Mouse (Mus musculus) liver, embryonic 12.5 days (tissue): ENCODE results near the gene Pcolce. TPM values are rescaled to one million over a fixed set of nuclear protein-coding genes. Genes with fewer than 3 reads are reported as not detected.

Experiments used
- ATAC-seq: fragments of 200-750 bp; cut with Nextera tagmentation; 2 replicates; pipeline ENCODE4 v1.8.0; 2017; ENCODE audit warnings: moderate number of reproducible peaks, mild to moderate bottlenecking, moderate library complexity
- H3K27ac ChIP-seq: fragments of 300-500 bp; sonication (generic); 2 replicates; pipeline ENCODE4 v1.5.1; 2016; ENCODE audit warnings: mild to moderate bottlenecking
- H3K27me3 ChIP-seq: fragments of 300-500 bp; sonication (generic); replicated peaks from 2 replicates; pipeline ENCODE4 v1.6.1; 2016; ENCODE audit warnings: mild to moderate bottlenecking, moderate library complexity
- H3K36me3 ChIP-seq: fragments of 300-500 bp; sonication (generic); 2 replicates; pipeline ENCODE4 v1.6.1; 2016; ENCODE audit warnings: mild to moderate bottlenecking, moderate library complexity
- H3K4me1 ChIP-seq: fragments of 300-500 bp; sonication (generic); 2 replicates; pipeline ENCODE4 v1.6.1; 2016
- H3K4me2 ChIP-seq: fragments of 300-500 bp; sonication (generic); 2 replicates; pipeline ENCODE4 v1.6.1; 2016; ENCODE audit warnings: mild to moderate bottlenecking, moderate library complexity
- H3K4me3 ChIP-seq: fragments of 300-500 bp; sonication (generic); 2 replicates; pipeline ENCODE4 v1.5.1; 2016; ENCODE audit warnings: mild to moderate bottlenecking, moderate library complexity
- H3K9ac ChIP-seq: fragments of 300-500 bp; sonication (generic); 2 replicates; pipeline ENCODE4 v1.6.1; 2016; ENCODE audit warnings: mild to moderate bottlenecking, moderate library complexity
- H3K9me3 ChIP-seq: fragments of 300-500 bp; sonication (generic); replicated peaks from 2 replicates; pipeline ENCODE4 v1.6.1; 2016; ENCODE audit warnings: mild to moderate bottlenecking, moderate library complexity
- WGBS: fragments of 180-500 bp; shearing (Covaris S2); methylation state at CpG from one replicate; pipeline ENCODE4 v1.1.7; 2016; ENCODE audit not compliant: insufficient replicate concordance; 5-methylcytosine and 5-hydroxymethylcytosine counted together
- polyA plus RNA-seq: library from polyadenylated mRNA; unstranded; fragments of >200 nt; fragmentation: Nextera tagmentation; extraction: Ambion mirVana; gene quantifications from 2 replicates; pipeline ENCODE4 v1.2.1, GENCODE M21; 2016

The Pcolce gene
- polyA plus RNA-seq, 1 experiment from 2014 or later, result 22.1 TPM

DNA sequence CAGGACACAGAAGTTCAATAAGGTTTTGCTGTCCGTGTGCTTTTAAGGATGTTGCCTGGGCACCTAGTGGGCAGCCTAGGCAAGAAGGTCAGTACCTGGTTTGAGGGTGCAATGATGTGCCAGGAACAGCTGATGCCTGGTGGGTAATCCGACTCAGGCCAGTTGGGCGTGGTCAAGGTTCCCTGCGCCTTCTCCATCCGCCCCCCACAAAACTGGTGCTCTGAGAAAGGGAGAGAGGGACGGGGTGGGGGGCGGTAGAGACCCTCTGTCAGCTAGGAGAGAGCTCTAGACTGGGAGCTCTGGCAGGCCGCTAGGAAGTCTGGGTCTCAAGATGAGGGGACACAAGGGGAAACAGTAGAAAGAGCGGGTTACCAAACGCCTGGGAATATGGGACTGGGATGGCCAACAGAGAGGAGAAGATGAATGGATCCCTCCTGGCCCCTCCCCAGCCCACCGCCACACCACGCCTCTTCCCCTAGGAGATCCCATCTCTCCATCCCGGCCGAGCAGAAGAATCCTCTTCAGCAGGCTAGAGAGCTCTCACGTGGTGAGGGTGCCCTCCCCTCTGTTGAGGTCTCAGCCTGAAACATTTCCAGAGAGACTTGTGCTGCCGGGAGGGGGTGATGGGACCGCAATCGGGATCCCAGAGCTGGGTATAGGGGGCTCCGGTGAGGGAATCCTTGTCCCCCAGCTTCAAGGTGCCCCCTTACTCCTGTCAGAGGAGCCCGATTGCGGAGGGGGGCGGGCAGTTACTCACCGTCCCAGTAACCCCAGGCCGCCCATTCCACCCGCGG lies 5.5 kb downstream of the Pcolce start:
- H3K27me3 ChIP-seq, result peaks cover 30% of the 10 kb centered on the region
- peaks cover 76% of the 10 kb centered on the region for H3K4me1 ChIP-seq
- no peak overlapping the region for H3K27ac ChIP-seq
- no peak overlapping the region for H3K9ac ChIP-seq
- H3K4me3 ChIP-seq, result no peak overlapping the region
- H3K9me3 ChIP-seq, result no peaks in the 10 kb centered on the region
- peaks cover 20% of the 10 kb centered on the region for H3K36me3 ChIP-seq
- 33% methylated on average over 26 of the region's 26 CpGs for WGBS
- ATAC-seq, result no peak
- H3K4me2 ChIP-seq, result peak overlapping the region; percentile 4

DNA sequence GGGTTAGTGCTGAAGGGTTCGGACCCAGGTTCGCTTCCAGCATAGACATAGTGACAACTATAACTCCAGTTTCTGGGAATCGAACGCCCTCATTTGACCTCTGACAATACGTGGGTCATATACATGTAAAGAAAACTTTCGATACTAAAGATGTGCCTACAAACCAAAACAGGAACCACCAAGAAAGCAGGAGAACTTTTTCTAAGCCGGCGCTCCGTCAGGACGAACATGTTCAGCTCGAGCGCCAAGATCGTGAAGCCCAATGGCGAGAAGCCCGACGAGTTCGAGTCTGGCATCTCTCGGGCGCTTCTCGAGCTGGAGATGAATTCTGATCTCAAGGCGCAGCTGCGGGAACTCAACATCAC lies 12.2 kb downstream of the Pcolce start:
- Histone ChIP-seq H3K9me3 (no peaks in the 10 kb centered on the region), H3K9ac (peak overlapping the region; percentile 73), H3K27me3 (no peaks in the 10 kb centered on the region), H3K27ac (peak overlapping the region; percentile 94), H3K4me3 (peak overlapping the region; percentile 78), H3K4me1 (peaks cover 87% of the 10 kb centered on the region), H3K4me2 (peak overlapping the region; percentile 96), H3K36me3 (peaks cover 24% of the 10 kb centered on the region)
- under 1% methylated on average over 22 of the region's 22 CpGs for WGBS
- no peak for ATAC-seq

DNA sequence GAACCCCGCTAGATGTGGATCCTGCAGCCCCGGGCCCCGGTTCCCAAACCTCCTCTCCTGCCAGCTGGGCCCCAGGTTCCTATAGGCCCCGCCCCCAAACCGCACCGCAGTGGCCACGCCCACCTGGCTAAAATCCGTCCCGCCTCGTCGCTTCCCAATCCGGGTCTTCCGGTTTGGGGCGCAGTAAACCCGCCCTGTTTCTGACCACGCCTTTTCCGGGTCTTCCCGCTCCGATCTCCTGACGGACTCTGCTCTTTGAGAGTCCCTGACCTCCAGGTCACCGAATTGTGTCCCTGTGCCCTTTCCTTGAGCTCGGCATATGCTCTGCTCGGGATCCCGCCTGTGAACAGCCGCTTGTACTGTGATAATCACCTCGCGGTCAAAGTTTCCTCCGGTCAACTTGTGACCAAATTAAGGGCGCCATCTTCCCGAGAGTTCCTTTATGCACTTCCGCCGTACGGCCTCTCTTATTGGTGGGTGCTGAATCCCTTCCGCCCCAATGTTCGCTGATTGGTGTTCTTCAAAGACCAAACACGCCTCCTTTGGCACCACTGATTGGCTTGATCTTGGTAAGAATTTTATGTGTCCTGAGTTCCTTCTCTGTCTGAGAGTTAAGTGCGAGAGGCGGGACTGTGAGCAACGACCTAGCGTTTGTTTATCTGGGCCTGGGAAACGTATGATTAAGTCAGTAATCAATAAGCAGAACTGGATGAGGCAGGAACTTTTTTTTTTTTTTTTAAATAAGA lies 12.8 kb downstream of the Pcolce start, which contains the start of gene Mospd3:
Gene Mospd3, minus strand, starts transcription at position 440 of the 746 bp plus-strand sequence.
- Histone ChIP-seq H3K4me3 (peak within 1 kb of the TSS; percentile 78), H3K27me3 (no peaks in the 10 kb centered on the region), H3K36me3 (peaks cover 20% of the 10 kb centered on the region), H3K27ac (peak within 1 kb of the TSS; percentile 94), H3K4me2 (peak within 1 kb of the TSS; percentile 96), H3K4me1 (peaks cover 83% of the 10 kb centered on the region), H3K9ac (peak within 1 kb of the TSS; percentile 85), H3K9me3 (no peaks in the 10 kb centered on the region)
- under 1% methylated on average over 41 of the region's 41 CpGs for WGBS
- peak; percentile 94 for ATAC-seq

DNA sequence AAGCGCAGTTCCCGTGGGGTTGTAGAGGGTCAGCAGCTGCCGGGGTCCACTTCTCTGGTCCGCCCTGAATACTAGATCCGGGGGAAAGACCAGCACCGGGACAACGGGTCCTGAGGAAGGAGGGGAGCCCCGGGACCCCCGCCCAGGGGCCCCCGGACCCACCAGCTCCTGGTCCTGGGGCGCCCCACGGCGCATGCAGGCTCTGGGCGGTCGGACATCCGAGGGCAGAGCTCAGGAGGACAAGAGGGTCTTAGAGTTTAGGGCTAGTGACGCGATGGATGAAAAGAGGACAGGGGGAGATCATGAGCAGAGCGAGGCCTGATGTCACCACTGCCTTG lies 13.3 kb downstream of the Pcolce start:
- peak; percentile 52 for ATAC-seq
- Histone ChIP-seq H3K27me3 (no peaks in the 10 kb centered on the region), H3K27ac (peak overlapping the region; percentile 79), H3K9ac (peak overlapping the region; percentile 85), H3K4me2 (peak overlapping the region; percentile 96), H3K4me1 (peaks cover 78% of the 10 kb centered on the region), H3K36me3 (peaks cover 16% of the 10 kb centered on the region), H3K4me3 (peak overlapping the region; percentile 78), H3K9me3 (no peaks in the 10 kb centered on the region)
- WGBS, result 2% methylated on average over 19 of the region's 19 CpGs

DNA sequence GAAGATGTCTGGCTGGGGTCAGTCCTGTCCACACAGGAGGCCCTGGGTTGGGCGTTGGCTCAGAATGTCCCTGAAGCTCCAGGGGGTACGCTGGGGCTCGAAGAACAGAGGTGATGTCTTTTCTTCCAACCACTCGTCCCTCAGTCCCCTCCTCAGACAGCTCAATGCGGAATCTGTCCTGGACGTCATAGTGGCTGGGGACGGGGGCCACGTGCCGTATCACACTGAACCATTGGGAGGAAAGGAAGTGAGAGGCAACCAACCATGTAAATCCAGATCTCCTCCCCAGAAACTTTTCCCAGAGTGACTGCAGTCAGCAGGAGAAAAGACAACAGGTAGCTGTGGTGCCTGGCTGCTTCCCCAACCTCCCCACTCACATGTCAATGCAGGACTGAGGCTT lies 14.0 kb downstream of the Pcolce start:
- peaks cover 16% of the 10 kb centered on the region for H3K36me3 ChIP-seq
- peaks cover 71% of the 10 kb centered on the region for H3K4me1 ChIP-seq
- no peak for ATAC-seq
- H3K9ac ChIP-seq, result peak overlapping the region; percentile 85
- 37% methylated on average over 9 of the region's 9 CpGs for WGBS
- no peaks in the 10 kb centered on the region for H3K27me3 ChIP-seq
- H3K27ac ChIP-seq, result peak overlapping the region; percentile 79
- peak overlapping the region; percentile 96 for H3K4me2 ChIP-seq
- H3K9me3 ChIP-seq, result no peaks in the 10 kb centered on the region
- peak overlapping the region; percentile 78 for H3K4me3 ChIP-seq

DNA sequence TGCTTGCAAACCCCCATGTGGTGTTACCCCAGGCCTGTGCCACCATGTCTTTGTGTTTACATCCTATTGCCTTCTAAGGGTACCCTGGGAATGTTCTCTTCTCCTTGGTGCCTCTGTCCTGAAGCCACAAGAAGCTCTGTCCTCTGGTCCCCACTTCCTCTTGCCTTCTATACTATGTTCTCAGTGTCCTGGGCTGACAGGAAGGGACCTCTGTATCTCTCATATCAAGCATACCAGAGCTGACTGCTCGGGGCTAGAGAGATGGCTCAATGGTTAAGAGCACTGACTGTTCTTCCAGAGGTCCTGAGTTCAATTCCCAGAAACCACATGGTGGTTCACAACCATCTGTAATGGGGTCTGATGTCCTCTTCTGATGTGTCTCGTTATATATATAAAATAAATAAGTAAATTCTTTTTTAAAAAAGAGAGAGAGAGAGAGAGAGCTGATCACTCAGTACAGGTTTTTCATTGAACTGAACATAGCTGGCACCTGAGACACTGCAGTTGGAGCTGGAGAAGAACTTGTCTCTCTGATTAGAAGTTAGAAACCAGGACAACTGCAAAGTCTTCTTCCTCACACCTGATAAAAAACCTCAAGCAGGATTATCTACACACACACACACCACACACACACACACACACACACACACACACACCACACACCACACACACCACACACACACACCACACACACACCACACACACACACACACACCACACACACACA lies 15.3 kb downstream of the Pcolce start:
- 24% methylated on average over 2 of the region's 2 CpGs for WGBS
- no peaks in the 10 kb centered on the region for H3K9me3 ChIP-seq

DNA sequence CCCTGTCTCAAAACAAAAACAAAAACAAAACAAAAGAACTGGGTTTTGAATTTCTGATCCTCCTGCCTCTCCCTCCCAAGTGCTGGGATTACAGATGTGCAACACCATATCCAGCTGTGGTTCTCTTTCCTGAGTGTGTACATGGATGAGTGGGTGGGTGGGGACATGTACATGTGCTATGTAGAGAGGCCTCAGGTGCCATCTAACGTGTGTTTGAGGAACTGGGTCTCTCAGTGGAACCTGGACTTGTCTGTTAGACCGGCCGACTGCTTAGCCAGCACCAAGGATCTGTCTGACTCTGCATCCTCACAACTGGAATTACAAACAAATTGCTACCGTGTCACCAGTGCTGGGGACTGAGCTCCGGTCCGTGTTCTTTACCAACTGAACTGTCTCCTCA lies 16.0 kb downstream of the Pcolce start:
- WGBS, result 70% methylated on average over 6 of the region's 6 CpGs
- Histone ChIP-seq H3K4me3 (no peak overlapping the region), H3K9me3 (no peaks in the 10 kb centered on the region), H3K36me3 (peaks cover 16% of the 10 kb centered on the region), H3K9ac (no peak overlapping the region), H3K27me3 (no peaks in the 10 kb centered on the region), H3K4me1 (peaks cover 52% of the 10 kb centered on the region), H3K27ac (peak overlapping the region; percentile 76), H3K4me2 (peak overlapping the region; percentile 63)
- ATAC-seq, result no peak

More for the DNA sequence above, 15.3 kb downstream of the Pcolce start:
- H3K4me3 ChIP-seq, result no peak overlapping the region
- H3K36me3 ChIP-seq, result peaks cover 16% of the 10 kb centered on the region
- no peak overlapping the region for H3K9ac ChIP-seq
- no peak for ATAC-seq
- H3K27ac ChIP-seq, result peak overlapping the region; percentile 76
- H3K27me3 ChIP-seq, result no peaks in the 10 kb centered on the region
- H3K4me2 ChIP-seq, result peak overlapping the region; percentile 96
- H3K4me1 ChIP-seq, result peaks cover 58% of the 10 kb centered on the region

DNA sequence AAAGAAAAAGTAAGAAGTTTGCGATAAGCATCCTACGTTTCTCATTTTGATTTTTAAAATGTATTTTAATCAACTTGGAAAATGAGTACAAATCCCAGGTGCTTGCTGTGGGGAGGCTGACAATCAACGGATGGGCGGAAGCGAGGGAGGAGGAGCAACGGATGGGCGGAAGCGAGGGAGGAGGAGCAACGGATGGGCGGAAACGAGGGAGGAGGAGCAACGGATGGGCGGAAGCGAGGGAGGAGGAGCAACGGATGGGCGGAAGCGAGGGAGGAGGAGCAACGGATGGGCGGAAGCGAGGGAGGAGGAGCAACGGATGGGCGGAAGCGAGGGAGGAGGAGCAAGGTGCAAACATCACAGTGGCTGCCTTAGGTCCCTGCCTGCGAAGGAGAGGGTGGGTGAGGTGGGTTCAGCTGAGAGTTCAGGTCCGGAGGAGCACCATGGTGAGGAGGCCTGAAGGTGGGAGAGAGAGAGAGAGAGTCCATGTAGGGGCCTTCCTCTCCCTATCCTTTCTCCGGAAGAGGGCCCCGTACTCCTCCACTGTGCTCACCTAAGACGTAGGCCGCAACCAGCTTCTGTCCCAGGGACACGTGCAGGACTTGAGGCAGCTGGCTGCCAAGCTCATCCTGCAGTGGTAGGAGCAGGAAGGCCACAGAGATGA lies 16.9 kb downstream of the Pcolce start:
- Histone ChIP-seq H3K9me3 (no peaks in the 10 kb centered on the region), H3K27me3 (no peaks in the 10 kb centered on the region), H3K4me2 (peak overlapping the region; percentile 63), H3K27ac (peak overlapping the region; percentile 76), H3K4me1 (peaks cover 44% of the 10 kb centered on the region), H3K9ac (peak overlapping the region; percentile 33; the same call in 1 of the 2 replicates), H3K36me3 (peaks cover 16% of the 10 kb centered on the region), H3K4me3 (peak overlapping the region; percentile 34)
- no peak for ATAC-seq
- 29% methylated on average over 30 of the region's 30 CpGs for WGBS

DNA sequence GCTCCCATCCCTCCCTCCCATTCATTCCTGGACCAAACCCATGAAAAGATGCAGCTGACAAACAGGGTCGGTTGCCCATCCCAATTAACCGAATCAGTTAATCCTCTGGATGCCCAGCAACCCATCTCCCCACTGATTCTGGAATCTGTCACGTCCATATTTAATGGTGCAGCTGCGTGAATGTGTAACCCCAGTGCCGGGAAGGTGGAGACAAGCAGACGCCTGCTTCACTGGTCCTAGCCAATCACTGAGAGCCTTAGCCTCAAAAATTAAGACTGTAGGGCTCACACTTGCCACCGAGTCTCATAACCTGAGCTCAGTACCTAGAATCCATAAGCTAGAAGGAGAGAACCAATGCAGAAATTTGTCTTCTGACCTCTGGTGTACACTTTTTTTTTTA lies 17.7 kb downstream of the Pcolce start:
- no peak overlapping the region for H3K27ac ChIP-seq
- peaks cover 16% of the 10 kb centered on the region for H3K36me3 ChIP-seq
- peaks cover 40% of the 10 kb centered on the region for H3K4me1 ChIP-seq
- no peak overlapping the region for H3K9ac ChIP-seq
- H3K4me3 ChIP-seq, result no peak overlapping the region
- WGBS, result 85% methylated on average over 7 of the region's 7 CpGs
- no peak for ATAC-seq
- no peaks in the 10 kb centered on the region for H3K9me3 ChIP-seq
- H3K27me3 ChIP-seq, result no peaks in the 10 kb centered on the region
- peak overlapping the region; percentile 63; the same call in 1 of the 2 replicates for H3K4me2 ChIP-seq

DNA sequence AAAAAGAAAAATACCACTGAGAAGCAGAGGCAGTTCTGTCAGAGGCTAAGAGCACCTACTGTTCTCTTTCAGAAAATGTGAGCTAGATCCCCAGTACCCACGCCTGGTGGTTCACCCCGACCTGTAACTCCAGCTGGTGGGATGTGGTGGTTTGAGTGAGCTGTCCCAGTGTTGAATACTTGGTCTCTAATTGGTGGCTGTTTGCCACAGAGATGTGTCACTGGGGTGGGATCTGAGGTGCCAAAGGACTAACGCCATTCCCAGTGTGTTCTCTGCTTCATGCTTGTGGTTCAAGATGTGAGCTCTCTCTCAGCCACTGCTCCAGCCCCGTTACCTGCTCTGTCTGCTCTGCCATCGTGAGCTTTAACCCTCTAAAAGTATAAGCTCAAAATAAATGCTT lies 23.1 kb downstream of the Pcolce start:
- WGBS, result 63% methylated on average over 5 of the region's 5 CpGs
- Histone ChIP-seq H3K9ac (no peak overlapping the region), H3K27me3 (no peaks in the 10 kb centered on the region), H3K9me3 (peaks cover 7% of the 10 kb centered on the region), H3K27ac (no peak overlapping the region), H3K4me2 (no peak overlapping the region), H3K4me3 (no peak overlapping the region), H3K4me1 (no peaks in the 10 kb centered on the region), H3K36me3 (peaks cover 21% of the 10 kb centered on the region)
- ATAC-seq, result no peak

DNA sequence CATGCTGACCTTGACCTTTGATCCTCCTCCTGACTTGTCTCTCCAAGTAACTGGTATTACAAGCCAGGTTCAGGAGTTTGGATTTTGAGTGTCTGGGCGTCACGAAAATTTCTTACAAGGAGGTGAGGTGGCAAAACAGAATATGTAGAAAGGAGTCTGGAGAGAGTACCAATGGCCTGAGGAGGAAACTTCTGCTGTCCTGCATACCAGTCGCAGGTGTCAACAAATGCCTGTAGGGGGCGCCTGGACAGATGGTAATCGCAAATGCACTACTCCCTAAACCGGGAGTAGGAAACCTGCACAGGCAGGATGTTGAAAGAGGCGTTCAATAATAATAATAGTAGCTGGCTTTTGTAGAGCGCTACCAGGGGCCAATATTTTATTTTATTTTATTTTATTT lies 28.6 kb downstream of the Pcolce start:
- Histone ChIP-seq H3K36me3 (peaks cover 59% of the 10 kb centered on the region), H3K4me1 (peaks cover 18% of the 10 kb centered on the region), H3K9me3 (peaks cover 7% of the 10 kb centered on the region), H3K27me3 (peaks cover 21% of the 10 kb centered on the region), H3K27ac (no peak overlapping the region), H3K4me3 (no peak overlapping the region), H3K9ac (no peak overlapping the region), H3K4me2 (no peak overlapping the region)
- no peak for ATAC-seq
- WGBS, result 24% methylated on average over 8 of the region's 8 CpGs
